Mouse (Mus musculus) hindbrain, embryonic 14.5 days (tissue): ENCODE data around the gene Bdkrb2. TPM values are rescaled to one million over a fixed set of nuclear protein-coding genes. Genes with fewer than 3 reads are reported as not detected.

Source experiments
- ATAC-seq: fragments of 200-750 bp; cut with Nextera tagmentation; 2 replicates; pipeline ENCODE4 v1.8.0; 2017; ENCODE audit warnings: moderate number of reproducible peaks, mild to moderate bottlenecking, moderate TSS enrichment, moderate library complexity; ENCODE audit not compliant: low FRiP score
- DNase-seq: peaks from one replicate; pipeline ENCODE4 v3.0.0-alpha.2; 2015; ENCODE audit warnings: low spot score
- H3K27ac ChIP-seq: fragments of 300-500 bp; sonication (generic); 2 replicates; pipeline ENCODE4 v1.5.1; 2014; ENCODE audit warnings: mild to moderate bottlenecking, moderate library complexity
- H3K27me3 ChIP-seq: fragments of 300-500 bp; sonication (generic); 2 replicates; pipeline ENCODE4 v1.6.1; 2014; ENCODE audit warnings: mild to moderate bottlenecking, low read length, mixed read lengths; ENCODE audit not compliant: control insufficient read depth, insufficient read depth
- H3K36me3 ChIP-seq: fragments of 300-500 bp; sonication (generic); replicated peaks from 2 replicates; pipeline ENCODE4 v1.6.1; 2014; ENCODE audit not compliant: control insufficient read depth, insufficient read depth
- H3K4me1 ChIP-seq: fragments of 300-500 bp; sonication (generic); replicated peaks from 2 replicates; pipeline ENCODE4 v1.6.1; 2014; ENCODE audit warnings: antibody characterized with exemption, low read length, mixed read lengths; ENCODE audit not compliant: control insufficient read depth, insufficient read depth
- H3K4me2 ChIP-seq: fragments of 300-500 bp; sonication (generic); replicated peaks from 2 replicates; pipeline ENCODE4 v1.6.1; 2014; ENCODE audit warnings: mild to moderate bottlenecking, moderate library complexity
- H3K4me3 ChIP-seq: fragments of 300-500 bp; sonication (generic); replicated peaks from 2 replicates; pipeline ENCODE4 v1.5.1; 2014; ENCODE audit warnings: mild to moderate bottlenecking, low read length
- H3K9ac ChIP-seq: fragments of 300-500 bp; sonication (generic); 2 replicates; pipeline ENCODE4 v1.6.1; 2014
- H3K9me3 ChIP-seq: fragments of 300-500 bp; sonication (generic); 2 replicates; pipeline ENCODE4 v1.6.1; 2016; ENCODE audit warnings: low read length; ENCODE audit not compliant: control insufficient read depth
- WGBS: fragments of 180-500 bp; shearing (Covaris S2); extraction: QIAGEN DNeasy Blood & Tissue Kit; methylation state at CpG from one replicate; pipeline ENCODE4 v1.1.7; 2014; 5-methylcytosine and 5-hydroxymethylcytosine counted together
- polyA plus RNA-seq: library from polyadenylated mRNA; unstranded; fragments of >200 nt; fragmentation: Nextera tagmentation; extraction: Ambion mirVana; gene quantifications from 2 replicates; pipeline ENCODE4 v1.2.1, GENCODE M21; 2014

The Bdkrb2 gene
- polyA plus RNA-seq, 1 experiment from 2014 or later = 0.75 TPM

DNA sequence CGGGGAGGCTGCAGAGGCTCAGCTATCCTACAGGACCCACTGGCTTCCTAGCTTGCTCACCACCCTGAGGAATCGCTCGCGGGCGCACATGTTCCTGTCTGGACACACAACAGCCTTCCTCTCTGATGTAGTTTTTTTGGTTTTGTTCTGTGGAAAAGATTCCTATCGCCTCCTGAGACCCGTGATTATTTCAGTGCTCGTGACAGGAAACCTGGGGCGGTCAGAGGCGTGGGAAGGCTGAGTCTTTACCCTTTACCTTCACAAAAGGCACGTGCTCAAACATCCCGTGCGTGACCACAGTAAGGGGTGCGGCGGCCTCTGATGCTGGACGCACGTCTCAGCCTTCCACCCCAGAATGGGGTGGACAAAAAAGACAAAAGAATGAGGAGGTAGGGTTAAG lies 17.5 kb downstream of the Bdkrb2 start:
- H3K9ac ChIP-seq = no peak overlapping the region
- no peaks in the 10 kb centered on the region for H3K9me3 ChIP-seq
- 0 out of 2 replicates have a peak, but pooled peaks cover 3% of the 10 kb centered on the region for H3K4me1 ChIP-seq
- H3K36me3 ChIP-seq = no peaks in the 10 kb centered on the region
- 73% methylated on average over 17 of the region's 17 CpGs for WGBS
- no peak overlapping the region for H3K4me2 ChIP-seq
- ATAC-seq (no peak), DNase-seq (no peak)
- H3K4me3 ChIP-seq = no peak overlapping the region
- H3K27me3 ChIP-seq = no peaks in the 10 kb centered on the region
- H3K27ac ChIP-seq = no peak overlapping the region

DNA sequence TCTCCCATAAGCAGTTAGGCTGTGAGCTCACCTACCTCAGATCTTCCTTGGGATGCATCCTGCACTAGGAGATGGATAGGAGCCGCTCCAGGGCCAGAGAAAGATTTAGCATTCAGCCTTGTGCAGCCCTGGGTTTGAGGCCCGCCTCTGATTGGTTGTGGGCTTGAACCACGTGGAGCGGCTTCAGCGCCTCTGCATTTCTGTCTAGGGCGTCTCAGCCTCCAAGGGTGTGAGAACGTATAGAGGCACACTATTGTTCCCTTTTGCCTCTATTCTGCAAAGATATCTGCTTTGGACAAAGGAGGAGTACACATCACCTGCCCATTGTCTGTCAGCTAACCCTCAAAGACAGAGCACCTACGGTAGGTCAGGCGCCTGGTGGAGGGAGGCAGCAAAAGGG lies 19.5 kb downstream of the Bdkrb2 start:
- no peaks in the 10 kb centered on the region for H3K9me3 ChIP-seq
- no peak overlapping the region for H3K27ac ChIP-seq
- no peaks in the 10 kb centered on the region for H3K27me3 ChIP-seq
- H3K4me1 ChIP-seq = 0 out of 2 replicates have a peak, but pooled peaks cover 3% of the 10 kb centered on the region
- DNase-seq (no peak), ATAC-seq (no peak)
- no peak overlapping the region for H3K4me2 ChIP-seq
- H3K9ac ChIP-seq = no peak overlapping the region
- H3K36me3 ChIP-seq = no peaks in the 10 kb centered on the region
- WGBS = 57% methylated on average over 9 of the region's 9 CpGs
- H3K4me3 ChIP-seq = no peak overlapping the region

DNA sequence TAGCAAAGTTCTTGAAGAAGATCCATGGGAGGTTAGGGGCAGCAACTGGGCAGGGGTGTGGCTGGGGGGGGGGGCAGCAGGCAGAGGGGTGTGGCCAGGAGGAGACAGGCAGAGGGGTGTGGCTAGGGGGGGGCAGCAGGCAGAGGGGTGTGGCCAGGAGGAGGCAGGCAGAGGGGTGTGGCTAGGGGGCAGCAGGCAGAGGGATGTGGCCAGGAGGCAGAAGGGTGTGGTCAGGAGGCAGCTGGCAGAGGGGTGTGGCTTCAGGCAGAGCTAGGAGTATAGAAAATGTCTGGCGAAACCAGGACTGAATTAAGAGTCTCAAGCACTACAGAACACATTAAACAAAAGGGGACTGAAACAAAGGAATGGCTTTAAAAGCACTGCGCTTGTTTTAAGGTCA lies 20.5 kb downstream of the Bdkrb2 start:
- Histone ChIP-seq H3K36me3 (no peaks in the 10 kb centered on the region), H3K9me3 (no peaks in the 10 kb centered on the region), H3K4me1 (0 out of 2 replicates have a peak, but pooled peaks cover 3% of the 10 kb centered on the region), H3K27me3 (no peaks in the 10 kb centered on the region), H3K27ac (no peak overlapping the region), H3K4me2 (no peak overlapping the region), H3K9ac (no peak overlapping the region), H3K4me3 (no peak overlapping the region)
- no peak for DNase-seq
- ATAC-seq = no peak
- 9% methylated on average over 2 of the region's 2 CpGs for WGBS

DNA sequence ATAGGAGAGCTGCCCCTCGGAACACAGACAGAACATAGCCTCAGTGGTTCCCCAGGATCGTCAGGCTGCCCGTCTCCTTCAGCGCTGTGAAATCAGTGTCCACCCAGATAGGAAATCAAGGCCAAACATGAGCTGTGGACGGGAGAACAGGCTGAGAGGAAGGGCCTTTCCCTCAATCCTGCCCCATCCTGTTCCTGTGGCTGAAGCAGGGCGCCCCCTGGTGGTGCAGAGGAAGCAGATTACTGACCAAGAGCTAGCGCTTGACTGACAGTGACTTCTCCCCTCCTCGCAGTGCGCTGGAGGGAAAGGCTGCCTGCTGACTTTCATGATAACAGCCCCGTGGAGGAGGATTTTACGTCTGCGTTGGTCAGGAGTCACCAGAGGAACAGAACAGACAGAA lies 21.8 kb downstream of the Bdkrb2 start:
- ATAC-seq (0 out of 2 replicates have a peak, but pooled peaks have one; percentile 26), DNase-seq (peak; percentile 70)
- no peak overlapping the region for H3K4me2 ChIP-seq
- WGBS = 21% methylated on average over 11 of the region's 12 CpGs
- no peaks in the 10 kb centered on the region for H3K36me3 ChIP-seq
- no peak overlapping the region for H3K4me3 ChIP-seq
- no peak overlapping the region for H3K27ac ChIP-seq
- H3K4me1 ChIP-seq = 0 out of 2 replicates have a peak, but pooled peaks cover 3% of the 10 kb centered on the region
- no peak overlapping the region for H3K9ac ChIP-seq
- no peaks in the 10 kb centered on the region for H3K27me3 ChIP-seq
- H3K9me3 ChIP-seq = no peaks in the 10 kb centered on the region

DNA sequence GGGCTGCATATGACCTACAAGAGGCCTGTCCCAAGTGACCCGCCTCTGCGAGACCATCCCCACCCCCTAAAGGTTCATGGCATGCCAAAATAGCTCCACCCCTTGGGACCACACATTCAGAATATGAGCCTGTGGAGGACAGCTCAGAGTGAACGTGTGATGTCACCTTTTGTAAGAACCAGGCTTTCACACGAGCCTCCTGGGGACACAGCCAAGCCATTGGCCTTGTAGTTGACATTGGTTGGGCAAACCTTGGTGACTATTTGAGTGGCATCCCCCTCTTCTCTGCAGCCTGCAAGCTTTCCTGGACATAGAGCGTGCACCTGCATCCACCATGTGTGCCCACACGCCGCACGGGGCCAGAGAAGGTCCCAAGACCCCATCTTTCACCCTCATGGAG lies 24.5 kb downstream of the Bdkrb2 start:
- no peak overlapping the region for H3K4me2 ChIP-seq
- 0 out of 2 replicates have a peak, but pooled peaks cover 3% of the 10 kb centered on the region for H3K4me1 ChIP-seq
- no peak for ATAC-seq
- 85% methylated on average over 8 of the region's 8 CpGs for WGBS
- H3K27me3 ChIP-seq = no peaks in the 10 kb centered on the region
- no peak for DNase-seq
- no peak overlapping the region for H3K27ac ChIP-seq
- no peak overlapping the region for H3K9ac ChIP-seq
- H3K9me3 ChIP-seq = no peaks in the 10 kb centered on the region
- no peak overlapping the region for H3K4me3 ChIP-seq
- H3K36me3 ChIP-seq = no peaks in the 10 kb centered on the region

DNA sequence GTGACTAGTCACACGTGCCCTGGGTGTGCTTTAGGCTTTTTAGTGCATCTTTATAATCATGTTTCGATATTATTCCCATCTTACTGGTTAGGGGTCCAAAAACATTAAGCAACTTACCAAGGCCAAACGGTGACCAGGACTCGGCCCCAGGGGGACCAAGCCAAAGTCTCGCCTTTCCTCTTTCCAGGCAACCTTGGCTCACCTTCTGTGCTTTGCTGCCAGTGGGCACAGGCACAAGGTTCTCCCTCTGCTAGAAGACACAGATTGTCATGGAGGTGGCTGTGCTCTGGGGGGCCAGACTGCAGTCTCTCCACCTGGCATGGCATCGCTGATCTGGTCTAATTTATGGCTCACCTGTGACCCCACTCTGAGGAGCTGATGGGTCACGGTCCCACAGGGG lies 27.8 kb downstream of the Bdkrb2 start:
- H3K9ac ChIP-seq = no peak overlapping the region
- no peak overlapping the region for H3K27ac ChIP-seq
- H3K4me1 ChIP-seq = no peaks in the 10 kb centered on the region
- 86% methylated on average over 7 of the region's 7 CpGs for WGBS
- no peak for DNase-seq
- no peak overlapping the region for H3K4me2 ChIP-seq
- no peak for ATAC-seq
- no peaks in the 10 kb centered on the region for H3K36me3 ChIP-seq
- H3K9me3 ChIP-seq = no peaks in the 10 kb centered on the region
- H3K27me3 ChIP-seq = no peaks in the 10 kb centered on the region
- no peak overlapping the region for H3K4me3 ChIP-seq

DNA sequence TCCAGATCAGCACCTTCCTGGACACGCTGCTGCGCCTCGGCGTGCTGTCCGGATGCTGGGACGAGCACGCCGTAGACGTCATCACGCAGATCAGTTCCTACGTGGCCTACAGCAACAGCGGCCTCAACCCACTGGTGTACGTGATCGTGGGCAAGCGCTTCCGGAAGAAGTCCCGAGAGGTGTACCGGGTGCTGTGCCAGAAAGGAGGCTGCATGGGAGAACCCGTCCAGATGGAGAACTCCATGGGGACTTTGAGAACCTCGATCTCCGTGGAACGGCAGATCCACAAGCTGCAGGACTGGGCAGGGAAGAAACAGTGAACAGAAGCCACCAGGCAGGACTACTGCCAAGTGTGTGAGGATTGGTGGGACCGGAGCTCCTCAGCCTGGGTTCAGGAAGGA lies 29.3 kb downstream of the Bdkrb2 start:
- no peak overlapping the region for H3K9ac ChIP-seq
- H3K4me2 ChIP-seq = no peak overlapping the region
- no peaks in the 10 kb centered on the region for H3K36me3 ChIP-seq
- ATAC-seq (no peak), DNase-seq (no peak)
- no peaks in the 10 kb centered on the region for H3K9me3 ChIP-seq
- no peak overlapping the region for H3K4me3 ChIP-seq
- H3K4me1 ChIP-seq = no peaks in the 10 kb centered on the region
- 95% methylated on average over 23 of the region's 23 CpGs for WGBS
- no peak overlapping the region for H3K27ac ChIP-seq
- H3K27me3 ChIP-seq = no peaks in the 10 kb centered on the region

DNA sequence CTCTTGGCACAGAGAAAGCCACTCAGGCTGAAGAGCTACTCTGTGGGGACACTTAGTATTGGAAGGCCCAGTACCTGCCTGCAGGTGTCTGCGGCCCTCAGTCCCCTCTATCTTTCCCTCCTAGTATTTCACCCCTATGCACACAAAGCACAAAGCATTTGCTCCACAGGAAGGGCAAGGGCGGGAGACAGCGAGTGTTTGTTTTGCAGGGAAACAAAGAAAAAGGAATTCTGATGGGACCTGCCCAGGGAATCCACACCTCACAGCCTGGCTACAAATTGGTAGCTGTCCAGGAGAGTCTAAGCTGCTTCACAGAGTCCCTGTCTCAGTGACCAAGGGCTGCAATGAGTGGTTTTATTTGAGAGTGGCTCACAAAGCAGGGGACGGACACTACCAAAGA lies 30.4 kb downstream of the Bdkrb2 start:
- Histone ChIP-seq H3K9ac (no peak overlapping the region), H3K9me3 (no peaks in the 10 kb centered on the region), H3K4me2 (no peak overlapping the region), H3K4me3 (no peak overlapping the region), H3K4me1 (no peaks in the 10 kb centered on the region), H3K27me3 (no peaks in the 10 kb centered on the region), H3K27ac (no peak overlapping the region), H3K36me3 (no peaks in the 10 kb centered on the region)
- WGBS = 63% methylated on average over 4 of the region's 4 CpGs
- ATAC-seq = no peak
- DNase-seq = no peak

DNA sequence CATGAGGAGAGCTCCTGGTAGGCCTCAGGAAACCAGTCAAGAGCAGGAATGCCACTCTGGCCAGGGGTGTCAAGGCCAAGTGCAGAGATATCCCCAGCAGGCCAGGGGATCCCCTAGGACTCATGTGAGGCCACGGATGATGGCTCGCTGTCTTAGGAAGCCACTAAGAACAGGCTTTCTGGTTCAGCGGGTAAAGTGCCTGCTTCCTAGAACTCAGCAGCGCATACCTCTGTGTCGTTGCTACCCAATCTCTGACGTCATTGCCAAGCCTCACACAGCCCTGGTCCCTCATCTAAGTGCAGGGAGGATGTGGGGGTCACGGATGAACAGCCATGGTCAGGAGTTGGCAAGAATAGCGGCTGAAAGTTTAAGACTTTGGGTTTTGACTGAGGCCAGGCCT lies 34.1 kb downstream of the Bdkrb2 start:
- no peak for DNase-seq
- H3K4me1 ChIP-seq = no peaks in the 10 kb centered on the region
- H3K4me2 ChIP-seq = no peak overlapping the region
- 87% methylated on average over 8 of the region's 8 CpGs for WGBS
- H3K9me3 ChIP-seq = no peaks in the 10 kb centered on the region
- H3K27me3 ChIP-seq = no peaks in the 10 kb centered on the region
- ATAC-seq = no peak
- no peak overlapping the region for H3K9ac ChIP-seq
- H3K27ac ChIP-seq = no peak overlapping the region
- H3K4me3 ChIP-seq = no peak overlapping the region
- no peaks in the 10 kb centered on the region for H3K36me3 ChIP-seq

DNA sequence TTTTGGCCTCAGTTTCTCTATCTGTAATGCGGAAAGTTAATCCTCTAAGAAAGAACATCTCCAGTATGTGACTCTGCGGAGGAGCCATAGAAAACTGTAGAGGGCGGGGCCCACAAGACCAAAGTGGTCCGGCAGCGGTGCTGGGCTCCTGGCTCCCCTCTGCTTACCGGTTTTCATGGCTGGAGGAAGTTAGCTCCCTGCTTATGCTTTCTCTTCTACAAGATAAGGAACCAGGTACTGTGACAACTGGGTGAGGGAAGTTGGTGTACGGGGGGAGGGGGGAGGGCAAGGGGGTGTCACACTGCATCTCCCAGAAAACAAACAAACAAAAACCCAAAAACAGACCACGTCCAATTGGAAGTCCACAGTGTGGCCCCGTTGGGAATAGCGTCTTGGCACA lies 35.5 kb downstream of the Bdkrb2 start:
- H3K4me3 ChIP-seq = no peak overlapping the region
- H3K27me3 ChIP-seq = no peaks in the 10 kb centered on the region
- no peak overlapping the region for H3K9ac ChIP-seq
- no peak for ATAC-seq
- H3K4me1 ChIP-seq = no peaks in the 10 kb centered on the region
- H3K27ac ChIP-seq = no peak overlapping the region
- H3K36me3 ChIP-seq = no peaks in the 10 kb centered on the region
- H3K4me2 ChIP-seq = no peak overlapping the region
- 83% methylated on average over 10 of the region's 10 CpGs for WGBS
- no peaks in the 10 kb centered on the region for H3K9me3 ChIP-seq
- no peak for DNase-seq
